Mouse (Mus musculus) heart, adult 18-20 months (tissue): ENCODE measurements around the gene Glt6d1. TPM values are rescaled to one million over a fixed set of nuclear protein-coding genes. Genes with fewer than 3 reads are reported as not detected.

Source experiments
- DNase-seq, 2 experiments: peaks; one replicate each; pipeline ENCODE4 v3.0.0; 2021 to 2022; ENCODE audit warnings: mixed read lengths in 1 of 2
- total RNA-seq, 2 experiments: library from RNA; stranded (reverse); gene quantifications; 2 replicates each; pipeline ENCODE4 v1.2.3; 2021

The Glt6d1 gene
- total RNA-seq, 2 experiments from 2014 or later, result not detected

GRCm38 (mm10) chr2:25797635-25798034 lies 18.0 kb downstream of the Glt6d1 start:
- peak; percentile 27 for DNase-seq

- no peak for DNase-seq
These were observed 26.6 kb downstream of the Glt6d1 start for GRCm38 (mm10) chr2:25789092-25789491.

GRCm38 (mm10) chr2:25785573-25786322 lies 29.9 kb downstream of the Glt6d1 start:
- peak in 1 of 2 experiments; percentile 2 for DNase-seq

- DNase-seq, result no peak
These were observed 33.7 kb downstream of the Glt6d1 start, which contains the start of gene Gm13539 for GRCm38 (mm10) chr2:25781957-25782356. Gm13539 (plus strand) TSS chr2:25782257.

- DNase-seq, result no peak
These were observed 34.7 kb downstream of the Glt6d1 start for GRCm38 (mm10) chr2:25780921-25781320.

DNA sequence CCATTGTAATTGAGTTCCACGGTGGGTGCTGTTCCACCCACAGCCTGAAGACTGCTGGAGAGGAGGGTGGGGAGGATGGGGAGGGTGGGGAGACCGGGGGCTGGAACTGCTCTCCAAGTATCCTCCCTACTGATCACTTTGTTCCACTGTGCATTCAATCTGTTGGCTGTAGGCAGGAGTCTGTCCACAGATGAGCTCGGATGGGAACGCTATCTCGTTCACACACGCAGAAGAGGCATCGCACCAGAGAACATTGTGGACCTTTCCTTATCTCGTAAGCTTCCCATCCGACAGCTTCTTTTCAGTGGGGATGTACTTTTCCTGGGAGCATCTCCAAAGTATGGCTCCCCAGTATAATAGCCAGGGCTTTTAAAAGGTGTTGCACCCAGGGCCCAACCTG lies 36.6 kb downstream of the Glt6d1 start:
- DNase-seq, result no peak

- DNase-seq, result no peak
These were observed 38.9 kb downstream of the Glt6d1 start, which contains the start of gene Lcn11 for GRCm38 (mm10) chr2:25776717-25777116. Lcn11 (plus strand) TSS chr2:25777017.

DNA sequence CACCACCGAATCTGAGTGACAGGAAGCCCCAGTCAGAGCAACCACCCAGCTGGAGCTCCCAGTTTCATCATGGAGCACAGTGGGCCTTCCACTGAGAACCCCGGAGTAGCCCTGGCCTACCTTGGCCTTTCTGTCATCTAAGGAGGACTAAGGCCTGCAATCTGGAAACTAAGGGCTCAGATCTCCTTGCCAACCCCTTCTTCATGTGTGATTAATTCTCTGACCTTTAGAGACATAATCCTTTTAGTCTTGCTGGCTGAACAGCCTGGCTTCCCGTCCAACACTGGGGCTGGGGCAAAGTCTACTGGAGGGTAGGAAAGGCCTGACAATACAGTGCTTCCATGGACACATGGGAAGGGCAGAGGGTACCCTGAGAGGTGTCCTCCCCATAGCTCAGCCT lies 39.7 kb downstream of the Glt6d1 start:
- DNase-seq, result no peak

DNA sequence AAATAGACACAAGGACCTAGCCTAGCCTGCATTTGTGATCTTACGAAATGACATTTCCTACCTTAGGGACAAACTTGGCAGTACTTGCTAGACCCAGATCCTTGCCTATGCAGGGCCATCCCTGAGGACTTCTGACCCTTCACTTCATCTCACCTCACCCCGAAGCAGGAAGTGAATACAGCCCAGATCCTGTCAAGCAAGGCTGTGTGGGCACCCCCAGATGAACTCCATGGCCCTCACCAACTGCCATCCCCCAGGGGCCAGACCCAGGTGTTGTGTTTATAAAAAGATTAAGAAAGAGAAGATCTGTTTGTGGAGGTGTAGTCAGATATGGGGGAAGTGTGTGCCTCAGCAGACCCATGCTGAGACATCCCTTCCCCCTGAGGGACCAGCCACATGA lies 41.0 kb downstream of the Glt6d1 start:
- no peak for DNase-seq

DNA sequence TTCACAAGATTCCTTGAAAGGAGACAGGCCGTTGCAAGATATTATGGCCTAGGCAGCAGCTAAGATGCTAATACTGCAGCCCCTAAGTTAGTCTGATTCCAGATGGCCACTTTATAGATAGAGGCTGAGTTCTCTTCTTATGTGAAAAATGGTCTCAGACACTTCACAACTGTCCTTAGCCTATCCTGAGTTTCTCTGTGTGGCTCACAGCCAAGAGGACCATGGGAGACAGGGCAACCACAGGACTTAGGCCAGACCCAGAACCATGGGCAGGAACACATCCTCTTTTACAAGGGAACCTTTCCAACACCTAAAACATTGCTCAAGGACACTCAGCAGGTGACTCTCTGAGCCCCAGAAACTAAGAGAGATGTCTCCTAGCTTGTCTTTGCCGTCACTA lies 42.1 kb downstream of the Glt6d1 start:
- peak in 1 of 2 experiments; percentile 10 for DNase-seq

GRCm38 (mm10) chr2:25767764-25768163 lies 47.9 kb downstream of the Glt6d1 start:
- DNase-seq, result no peak

GRCm38 (mm10) chr2:25765269-25765668 lies 50.4 kb downstream of the Glt6d1 start, which contains the start of gene Lcn3:
Lcn3 (plus strand) TSS chr2:25765569.
- DNase-seq, result no peak

DNA sequence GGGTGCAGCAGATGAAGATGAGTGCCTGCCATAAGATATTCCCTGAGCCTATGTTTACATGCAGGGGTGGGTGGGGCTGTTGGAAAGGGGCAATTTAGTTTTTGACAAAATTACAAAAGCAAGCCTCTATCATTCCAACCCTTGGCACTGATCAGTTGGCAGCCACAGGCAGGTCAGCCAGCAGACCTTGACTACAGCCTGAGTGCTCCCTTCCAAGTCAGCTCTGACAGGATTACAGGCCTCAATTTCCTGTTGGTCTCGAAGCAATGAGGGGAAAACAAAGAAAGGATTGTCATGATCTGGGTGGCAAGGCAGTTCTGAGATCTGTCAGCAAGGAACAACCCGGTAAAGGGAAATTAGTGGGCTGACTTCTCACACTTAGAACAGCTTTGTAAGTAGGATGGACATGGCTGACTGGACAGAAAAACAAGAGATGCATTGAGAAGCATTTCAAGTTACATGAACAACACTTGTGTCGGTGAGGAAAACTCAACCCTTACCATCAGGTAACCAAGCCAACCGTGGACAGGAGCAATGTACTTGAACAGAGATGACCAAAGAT lies 57.5 kb downstream of the Glt6d1 start:
- DNase-seq, result no peak

DNA sequence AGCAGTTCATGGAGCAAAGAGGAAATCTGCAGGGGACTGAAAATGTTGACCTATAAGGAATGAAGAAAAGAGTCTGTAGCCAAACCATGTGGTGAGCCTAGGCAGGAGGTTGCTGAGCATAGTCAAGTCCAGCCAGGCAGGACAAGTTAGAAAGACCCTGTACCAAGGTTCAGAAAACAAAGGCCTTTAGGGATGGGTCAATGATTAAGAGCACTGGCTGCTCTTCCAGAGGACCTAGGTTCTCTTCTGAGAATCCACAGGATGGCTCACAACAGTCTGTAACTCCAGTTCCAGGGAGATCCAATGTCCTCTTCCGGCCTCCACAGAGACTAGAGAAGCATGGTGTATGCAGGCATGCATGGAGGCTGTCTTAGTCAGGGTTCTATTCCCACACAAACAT lies 61.4 kb downstream of the Glt6d1 start:
- no peak for DNase-seq

Other genes with a start within 250 kb of the Glt6d1 start
- gene Mamdc4, start 241.0 kb downstream of the Glt6d1 start, total RNA-seq, result 1 to 10 TPM in 1 of 2 experiments, under 1 TPM in 1; 0.55 to 1.4 TPM
- 10 to 100 TPM; 55.9 to 72.5 TPM for gene Phpt1, start 240.6 kb downstream of the Glt6d1 start, total RNA-seq
- gene Ajm1, start 234.1 kb downstream of the Glt6d1 start, total RNA-seq, result under 1 TPM; 0.10 to 0.46 TPM
- gene Rabl6, start 207.3 kb downstream of the Glt6d1 start, total RNA-seq, result 10 to 100 TPM; 63.5 to 63.8 TPM
- gene Ccdc183, start 198.2 kb downstream of the Glt6d1 start, total RNA-seq, result not detected
- 10 to 100 TPM; 33.9 to 37.9 TPM for gene Tmem141, start 193.8 kb downstream of the Glt6d1 start, total RNA-seq
- 1 to 10 TPM; 7.1 to 8.1 TPM for gene Fcna, start 187.8 kb downstream of the Glt6d1 start, total RNA-seq
- under 1 TPM; 0.64 to 0.72 TPM for gene Lcn8, start 162.7 kb downstream of the Glt6d1 start, total RNA-seq
- not detected for gene Lcn5, start 157.9 kb downstream of the Glt6d1 start, total RNA-seq
- gene Lcn6, start 139.1 kb downstream of the Glt6d1 start, total RNA-seq, result not detected
- gene Lcn10, start 133.1 kb downstream of the Glt6d1 start, total RNA-seq, result not detected
- gene Obp2a, start 115.8 kb downstream of the Glt6d1 start, total RNA-seq, result not detected
- 10 to 100 TPM; 16.9 to 18.3 TPM for gene Bmyc, start 109.1 kb downstream of the Glt6d1 start, total RNA-seq
- gene Obp2b, start 78.8 kb downstream of the Glt6d1 start, total RNA-seq, result not detected
- gene Lcn3, start 50.3 kb downstream of the Glt6d1 start, total RNA-seq, result not detected
- not detected for gene Lcn11, start 38.8 kb downstream of the Glt6d1 start, total RNA-seq
- gene Gm13539, start 33.6 kb downstream of the Glt6d1 start, total RNA-seq, result not detected
- gene Lcn9, start 7.3 kb upstream of the Glt6d1 start, total RNA-seq, result not detected
- gene Sohlh1, start 31.4 kb upstream of the Glt6d1 start, total RNA-seq, result not detected
- gene Kcnt1, start 47.9 kb upstream of the Glt6d1 start, total RNA-seq, result under 1 TPM; 0.21 to 0.25 TPM
- gene Camsap1, start 167.4 kb upstream of the Glt6d1 start, total RNA-seq, result 10 to 100 TPM; 32.6 to 32.8 TPM
- 10 to 100 TPM; 80.3 to 90.3 TPM for gene Ubac1, start 205.9 kb upstream of the Glt6d1 start, total RNA-seq